ENCODE assay signal across 14 mouse cellular contexts in the genomic region with DNA sequence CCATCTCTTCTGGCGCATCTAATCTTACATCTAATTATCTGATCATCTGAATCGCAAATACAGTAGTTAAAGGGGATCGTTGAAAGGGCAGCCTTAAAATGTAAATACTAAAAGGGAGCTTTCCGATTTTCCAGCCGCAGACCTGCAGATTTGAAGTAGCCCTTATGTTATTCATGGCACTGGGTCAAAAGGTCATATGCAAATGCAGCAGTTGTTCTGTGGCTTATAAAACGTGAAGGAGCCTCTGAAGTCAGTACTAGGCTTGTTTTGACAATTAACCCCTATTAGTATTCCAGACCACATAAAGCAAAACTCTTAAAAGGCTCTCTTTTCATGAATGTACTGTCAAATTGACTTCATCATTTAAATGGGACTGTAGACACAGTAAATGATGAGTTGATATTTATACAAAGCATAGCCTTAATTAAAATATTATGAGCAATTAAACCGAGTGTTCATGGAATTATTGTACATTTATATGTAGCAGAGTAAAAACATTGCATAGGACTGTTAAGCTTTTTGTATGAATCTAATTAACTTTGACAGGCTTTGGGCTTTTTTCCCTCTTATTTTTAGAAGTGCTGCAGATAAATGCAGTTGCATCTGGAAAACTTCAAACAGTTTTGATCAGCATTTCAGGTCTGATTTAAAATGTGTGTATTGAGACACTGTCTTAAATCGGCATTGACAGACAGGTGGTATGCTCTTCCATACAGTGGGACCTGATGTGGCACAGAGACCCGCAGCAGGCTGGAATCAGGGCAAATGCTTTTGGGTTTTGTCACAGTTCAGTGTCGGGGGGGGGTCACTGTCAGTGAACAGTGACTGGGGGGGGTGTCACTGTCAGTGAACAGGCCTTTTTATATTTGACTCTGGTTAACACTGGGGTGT. TPM values are rescaled to one million over a fixed set of nuclear protein-coding genes. Genes with fewer than 3 reads are reported as not detected.
DNase-seq lines count a peak whose midpoint lies in the region; ATAC-seq and TF ChIP-seq lines count a peak whose summit lies in the region.
"Had no signal": no experiment of that assay in that cellular context is flagged by ENCODE, and none has a peak within 500 bp of the region (broad histone marks: within the 10 kb centered on the region; RNA-seq: fewer than 3 reads in every experiment).

No protein-coding gene starts in this region.

- H3K4me2 ChIP-seq in kidney, postnatal 0 days (ENCODE audit: low read length): no peak overlapping the region
- peak overlapping the region; percentile 25 for H3K4me2 ChIP-seq in forebrain, embryonic 13.5 days
- H3K4me2 ChIP-seq in hindbrain, postnatal 0 days (ENCODE audit: low read depth, low read length): 0 out of 2 replicates have a peak overlapping the region, but pooled peaks have one; percentile 10
- 0 out of 2 replicates have a peak overlapping the region, but pooled peaks have one; percentile 1 for H3K4me2 ChIP-seq in neural tube, embryonic 14.5 days (ENCODE audit: low read depth, low read length)
- H3K4me2 ChIP-seq: limb, embryonic 13.5 days; lung, embryonic 15.5 days had no signal

- H3K36me3 ChIP-seq in kidney, postnatal 0 days (ENCODE audit: insufficient read depth, low read length): no peaks in the 10 kb centered on the region
- no peaks in the 10 kb centered on the region for H3K36me3 ChIP-seq in forebrain, embryonic 13.5 days (ENCODE audit: poor library complexity, severe bottlenecking)
- H3K36me3 ChIP-seq in hindbrain, postnatal 0 days (ENCODE audit: insufficient read depth, low read length): no peaks in the 10 kb centered on the region
- no peaks in the 10 kb centered on the region for H3K36me3 ChIP-seq in neural tube, embryonic 14.5 days (ENCODE audit: control insufficient read depth, insufficient read depth, low read length)
- H3K36me3 ChIP-seq: limb, embryonic 13.5 days; lung, embryonic 15.5 days had no signal

- no peaks in the 10 kb centered on the region for H3K4me1 ChIP-seq in kidney, postnatal 0 days (replicated peaks; ENCODE audit: insufficient read depth, low read length)
- H3K4me1 ChIP-seq in forebrain, embryonic 13.5 days: peaks cover 36% of the 10 kb centered on the region
- H3K4me1 ChIP-seq in hindbrain, postnatal 0 days (ENCODE audit: insufficient read depth, low read length): no peaks in the 10 kb centered on the region
- peaks cover 23% of the 10 kb centered on the region for H3K4me1 ChIP-seq in neural tube, embryonic 14.5 days (ENCODE audit: control insufficient read depth, insufficient read depth, low read length)

- H3K9ac ChIP-seq in kidney, postnatal 0 days (ENCODE audit: low read depth, low read length): no peak overlapping the region
- no peak overlapping the region for H3K9ac ChIP-seq in forebrain, embryonic 13.5 days
- H3K9ac ChIP-seq in hindbrain, postnatal 0 days (replicated peaks; ENCODE audit: low read length): no peak overlapping the region
- H3K9ac ChIP-seq in neural tube, embryonic 14.5 days (replicated peaks; ENCODE audit: low read depth, low read length): no peak overlapping the region
- H3K9ac ChIP-seq: limb, embryonic 13.5 days; lung, embryonic 15.5 days had no signal

- peak; percentile 13 for DNase-seq in kidney, postnatal 0 days (ENCODE audit: low spot score)
- DNase-seq in kidney, adult 9 months: no peak
- peak; percentile 25 for DNase-seq in hindbrain, postnatal 0 days (ENCODE audit: low spot score)
- no peak for DNase-seq in left cerebral cortex, adult 11 months (ENCODE audit: low spot score)
- no peak for DNase-seq in yolk sac, embryonic 10.5 days (ENCODE audit: low spot score)
- no peak for DNase-seq in kidney, adult 18-20 months
- DNase-seq: cerebellum, postnatal 14 days; gastrocnemius, postnatal 36 days had no signal

- H3K27ac ChIP-seq in kidney, postnatal 0 days: no peak overlapping the region
- no peak overlapping the region; the same call in 1 of the 2 replicates for H3K27ac ChIP-seq in forebrain, embryonic 13.5 days
- H3K27ac ChIP-seq in hindbrain, postnatal 0 days: no peak overlapping the region
- no peak overlapping the region; the same call in 1 of the 2 replicates for H3K27ac ChIP-seq in neural tube, embryonic 14.5 days (ENCODE audit: low read depth, low read length)
- H3K27ac ChIP-seq: limb, embryonic 13.5 days; lung, embryonic 15.5 days had no signal

- no peak for ATAC-seq in kidney, postnatal 0 days (replicated peaks; ENCODE audit: low FRiP score, low read depth)
- ATAC-seq in forebrain, embryonic 13.5 days: peak; percentile 79
- 0 out of 2 replicates have a peak, but pooled peaks have one; percentile 38 for ATAC-seq in hindbrain, postnatal 0 days
- ATAC-seq in neural tube, embryonic 14.5 days (ENCODE audit: low read depth): peak; percentile 52; the same call in 1 of the 2 replicates
- ATAC-seq: intestine, embryonic 16.5 days had no signal

- WGBS in kidney, postnatal 0 days: 31% methylated on average over 10 of the region's 10 CpGs
- WGBS in forebrain, embryonic 13.5 days: 6% methylated on average over 10 of the region's 10 CpGs
- WGBS in hindbrain, postnatal 0 days: 10% methylated on average over 10 of the region's 10 CpGs
- 6% methylated on average over 10 of the region's 10 CpGs for WGBS in neural tube, embryonic 14.5 days

- no peak for TF ChIP-seq CTCF in kidney, postnatal 0 days (IDR thresholded peaks at IDR 0.05; ENCODE audit: low read depth)
- no peak for TF ChIP-seq CTCF in hindbrain, postnatal 0 days (IDR thresholded peaks at IDR 0.05; ENCODE audit: low read depth)

- no peaks in the 10 kb centered on the region for H3K27me3 ChIP-seq in kidney, postnatal 0 days (ENCODE audit: insufficient read depth, low read length)
- H3K27me3 ChIP-seq in forebrain, embryonic 13.5 days: no peaks in the 10 kb centered on the region
- H3K27me3 ChIP-seq in hindbrain, postnatal 0 days (ENCODE audit: insufficient read depth, low read length): no peaks in the 10 kb centered on the region
- H3K27me3 ChIP-seq in neural tube, embryonic 14.5 days (ENCODE audit: control insufficient read depth, insufficient read depth, low read length): no peaks in the 10 kb centered on the region
- H3K27me3 ChIP-seq: lung, embryonic 15.5 days had no signal

- no peak overlapping the region for H3K4me3 ChIP-seq in kidney, postnatal 0 days (replicated peaks; ENCODE audit: low read depth, low read length)
- H3K4me3 ChIP-seq in forebrain, embryonic 13.5 days: no peak overlapping the region
- H3K4me3 ChIP-seq in hindbrain, postnatal 0 days (ENCODE audit: low read length): no peak overlapping the region
- no peak overlapping the region for H3K4me3 ChIP-seq in neural tube, embryonic 14.5 days (ENCODE audit: low read depth, low read length)
- H3K4me3 ChIP-seq: limb, embryonic 13.5 days; lung, embryonic 15.5 days had no signal

- no peaks in the 10 kb centered on the region for H3K9me3 ChIP-seq in kidney, postnatal 0 days (replicated peaks; ENCODE audit: low read length)
- H3K9me3 ChIP-seq in forebrain, embryonic 13.5 days (replicated peaks): no peaks in the 10 kb centered on the region
- H3K9me3 ChIP-seq in hindbrain, postnatal 0 days (ENCODE audit: low read length): no peaks in the 10 kb centered on the region
- H3K9me3 ChIP-seq in neural tube, embryonic 14.5 days (ENCODE audit: control insufficient read depth, low read length): no peaks in the 10 kb centered on the region
- H3K9me3 ChIP-seq: limb, embryonic 13.5 days; lung, embryonic 15.5 days had no signal

RNA-seq across cellular contexts. Expression of a gene that starts 54.5 kb away (rescaled TPM):
- polyA plus RNA-seq in kidney, postnatal 0 days (2015; fragmentation: Nextera tagmentation; extraction: Ambion mirVana): 1.4 and 1.6 TPM in 2 replicates
- 5.2 and 9.5 TPM in 2 replicates for polyA plus RNA-seq in forebrain, embryonic 13.5 days (2015; fragmentation: Nextera tagmentation; extraction: Ambion mirVana)
- 11.0 and 12.6 TPM in 2 replicates for total RNA-seq in hindbrain, postnatal 0 days (2014; rRNA removed)
- 4.1 and 4.5 TPM in 2 replicates for polyA plus RNA-seq in hindbrain, postnatal 0 days (2015; fragmentation: Nextera tagmentation; extraction: Ambion mirVana)
- 7.4 and 8.6 TPM in 2 replicates for polyA plus RNA-seq in neural tube, embryonic 14.5 days (2014; fragmentation: Nextera tagmentation; extraction: Ambion mirVana)
- total RNA-seq: gastrocnemius, postnatal 36 days had no signal
- polyA plus RNA-seq: spleen, adult 2 months had no signal

Comparison
In these comparisons a context has a peak if more than half of its experiments do, and no peak if none do; other contexts are left out.
1. DNase-seq: peak in kidney, postnatal 0 days (single experiment) and hindbrain, postnatal 0 days (single experiment); none in kidney, adult 9 months (single experiment), left cerebral cortex, adult 11 months (single experiment), yolk sac, embryonic 10.5 days (single experiment) and kidney, adult 18-20 months (single experiment).